In genomic region chr19:57441501-57441900, GRCm38 (mm10) we compare ENCODE assay signal across 16 mouse cellular contexts. TPM values are rescaled to one million over a fixed set of nuclear protein-coding genes. Genes with fewer than 3 reads are reported as not detected.
DNase-seq lines count a peak whose midpoint lies in the region; ATAC-seq and TF ChIP-seq lines count a peak whose summit lies in the region.
"Had no signal": no experiment of that assay in that cellular context is flagged by ENCODE, and none has a peak within 500 bp of the region (broad histone marks: within the 10 kb centered on the region; RNA-seq: fewer than 3 reads in every experiment).

No protein-coding gene starts in this region.

- TF ChIP-seq CTCF in lung, postnatal 0 days (IDR thresholded peaks at IDR 0.05) = no peak
- TF ChIP-seq CTCF in C2C12 (IDR thresholded peaks at IDR 0.05; ENCODE audit: control insufficient read depth, insufficient read depth, insufficient read length) = no peak

- peak overlapping the region; percentile 7 for H3K27ac ChIP-seq in kidney, embryonic 15.5 days
- no peak overlapping the region for H3K27ac ChIP-seq in lung, postnatal 0 days (ENCODE audit: low read length)
- H3K27ac ChIP-seq: embryonic facial prominence, embryonic 12.5 days; forebrain, embryonic 15.5 days; heart, embryonic 15.5 days; liver, embryonic 13.5 days; macrophage had no signal

- no peak overlapping the region for H3K4me3 ChIP-seq in kidney, embryonic 15.5 days (replicated peaks)
- H3K4me3 ChIP-seq in lung, postnatal 0 days (ENCODE audit: low read depth, low read length) = no peak overlapping the region
- H3K4me3 ChIP-seq in C2C12 (ENCODE audit: insufficient read depth, poor library complexity, severe bottlenecking) = no peak overlapping the region
- H3K4me3 ChIP-seq: embryonic facial prominence, embryonic 12.5 days; forebrain, embryonic 15.5 days; heart, embryonic 15.5 days; liver, embryonic 13.5 days had no signal

- H3K4me1 ChIP-seq in kidney, embryonic 15.5 days = peaks cover 30% of the 10 kb centered on the region
- 0 out of 2 replicates have a peak, but pooled peaks cover 3% of the 10 kb centered on the region for H3K4me1 ChIP-seq in lung, postnatal 0 days (ENCODE audit: insufficient read depth, low read depth, low read length)
- H3K4me1 ChIP-seq: liver, embryonic 13.5 days had no signal

- no peak; the same call in 1 of the 2 replicates for TF ChIP-seq EP300 in lung, postnatal 0 days (IDR thresholded peaks at IDR 0.05)

- H3K36me3 ChIP-seq in kidney, embryonic 15.5 days = no peaks in the 10 kb centered on the region
- H3K36me3 ChIP-seq in lung, postnatal 0 days (ENCODE audit: insufficient read depth, low read length) = no peaks in the 10 kb centered on the region
- no peaks in the 10 kb centered on the region for H3K36me3 ChIP-seq in C2C12 (ENCODE audit: control insufficient read depth, insufficient read depth)
- H3K36me3 ChIP-seq: embryonic facial prominence, embryonic 12.5 days; forebrain, embryonic 15.5 days; heart, embryonic 15.5 days; liver, embryonic 13.5 days had no signal

- H3K79me2 ChIP-seq in C2C12 (ENCODE audit: control insufficient read depth, insufficient read depth) = no peaks in the 10 kb centered on the region

- no peak for DNase-seq in kidney, adult 18-20 months
- peak; percentile 73 for DNase-seq in lung, postnatal 0 days (ENCODE audit: low spot score)
- DNase-seq in lung, postnatal 14 days = no peak
- peak; percentile 62 for DNase-seq in brain, adult 2 months (ENCODE audit: low read depth, low spot score)
- DNase-seq in layer of hippocampus, adult 18-20 months (ENCODE audit: low spot score in 2 of 2) = no peak
- DNase-seq: adrenal gland, adult 8-10 months; cerebellum, adult 2 months; heart, adult 18-20 months; layer of hippocampus, postnatal 36 days; liver, embryonic 13.5 days had no signal

- H3K4me2 ChIP-seq in kidney, embryonic 15.5 days = peak overlapping the region; percentile 22; the same call in 1 of the 2 replicates
- H3K4me2 ChIP-seq in lung, postnatal 0 days (replicated peaks; ENCODE audit: low read depth, low read length) = 0 out of 2 replicates have a peak overlapping the region, but pooled peaks have one; percentile 5
- H3K4me2 ChIP-seq: embryonic facial prominence, embryonic 12.5 days; forebrain, embryonic 15.5 days; heart, embryonic 15.5 days; liver, embryonic 13.5 days had no signal

- 0 out of 2 replicates have a peak, but pooled peaks cover 4% of the 10 kb centered on the region for H3K27me3 ChIP-seq in kidney, embryonic 15.5 days
- H3K27me3 ChIP-seq in lung, postnatal 0 days (replicated peaks; ENCODE audit: insufficient read depth, low read length) = no peaks in the 10 kb centered on the region
- H3K27me3 ChIP-seq in C2C12 (ENCODE audit: control insufficient read depth, insufficient read depth, insufficient read length) = peaks cover 3% of the 10 kb centered on the region
- H3K27me3 ChIP-seq: embryonic facial prominence, embryonic 12.5 days; forebrain, embryonic 15.5 days; heart, embryonic 15.5 days; liver, embryonic 13.5 days had no signal

- H3K9ac ChIP-seq in kidney, embryonic 15.5 days = no peak overlapping the region
- H3K9ac ChIP-seq in lung, postnatal 0 days (replicated peaks; ENCODE audit: low read depth) = no peak overlapping the region
- H3K9ac ChIP-seq: embryonic facial prominence, embryonic 12.5 days; forebrain, embryonic 15.5 days; heart, embryonic 15.5 days; liver, embryonic 13.5 days had no signal

- ATAC-seq in kidney, embryonic 15.5 days (replicated peaks; ENCODE audit: low FRiP score) = 0 out of 2 replicates have a peak, but pooled peaks have one; percentile 47
- ATAC-seq in lung, postnatal 0 days = peak; percentile 72
- ATAC-seq: forebrain, embryonic 15.5 days had no signal

- no peak overlapping the region for H3ac ChIP-seq in C2C12 (ENCODE audit: control insufficient read depth, insufficient read length, low read depth)

- no peaks in the 10 kb centered on the region for H3K79me3 ChIP-seq in C2C12 (ENCODE audit: low read depth)

- 10% methylated on average over 7 of the region's 7 CpGs for WGBS in kidney, embryonic 15.5 days
- WGBS in lung, postnatal 0 days = 19% methylated on average over 7 of the region's 7 CpGs

- H3K9me3 ChIP-seq in kidney, embryonic 15.5 days (replicated peaks) = no peaks in the 10 kb centered on the region
- H3K9me3 ChIP-seq in lung, postnatal 0 days (ENCODE audit: low read length) = no peaks in the 10 kb centered on the region
- H3K9me3 ChIP-seq: embryonic facial prominence, embryonic 12.5 days; forebrain, embryonic 15.5 days; heart, embryonic 15.5 days; liver, embryonic 13.5 days had no signal

TF ChIP-seq in C2C12, 6 proteins besides CTCF, POLR2A, EP300 and RAD21:
- peak; percentile 35 for TF ChIP-seq MYOD1 (IDR thresholded peaks at IDR 0.05; ENCODE audit: control insufficient read depth, insufficient read length, low read depth)
- no peak for TF ChIP-seq FOSL1 (IDR thresholded peaks at IDR 0.05; ENCODE audit: insufficient read depth, low read length, poor library complexity, severe bottlenecking)

RNA-seq across cellular contexts. Expression of gene Trub1, which starts 11.2 kb away (rescaled TPM):
- polyA plus RNA-seq in kidney, embryonic 15.5 days (2015; fragmentation: Nextera tagmentation; extraction: Ambion mirVana) = 28.2 and 30.6 TPM in 2 replicates
- polyA plus RNA-seq in lung, postnatal 0 days (2015; fragmentation: Nextera tagmentation; extraction: Ambion mirVana) = 8.5 and 9.0 TPM in 2 replicates
- polyA plus RNA-seq in C2C12 (2012; fragmentation: generic; extraction: Trizol) = 5.4 TPM
- 10 to 100 TPM; 21.3 to 22.0 TPM for total RNA-seq in layer of hippocampus, adult 18-20 months (2021)

Comparison
In these comparisons a context has a peak if more than half of its experiments do, and no peak if none do; other contexts are left out.
1. DNase-seq: peak in lung, postnatal 0 days (single experiment) and brain, adult 2 months (single experiment); none in kidney, adult 18-20 months (single experiment), lung, postnatal 14 days (single experiment) and layer of hippocampus, adult 18-20 months (0 of 2).